In the genomic region with DNA sequence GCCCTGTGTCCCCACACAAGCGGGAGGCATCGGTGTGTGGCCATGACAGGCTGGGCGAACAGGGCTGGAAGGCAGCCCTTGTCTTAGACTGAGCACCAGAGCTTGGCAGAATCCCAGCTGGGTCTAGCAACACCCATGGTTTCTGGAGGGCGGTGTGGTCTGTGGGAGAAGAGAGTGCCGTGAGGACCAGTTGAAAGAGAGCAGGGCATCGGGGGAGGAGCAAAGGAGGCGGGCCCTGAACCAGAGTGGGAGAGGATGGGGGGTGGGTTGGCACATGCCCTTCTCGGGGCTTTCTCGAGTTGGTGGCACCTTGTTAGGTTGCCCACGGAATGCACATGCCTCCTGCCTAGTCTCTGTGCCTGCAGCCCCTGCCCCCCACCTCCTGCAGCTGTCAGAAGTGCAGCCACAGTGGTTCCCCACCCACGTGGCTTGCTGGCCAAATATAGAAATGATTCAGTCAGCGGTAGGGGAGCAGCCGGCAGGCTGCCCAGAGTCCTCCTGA, we compare ENCODE assay signal across 8 mouse cellular contexts. TPM values are rescaled to one million over a fixed set of nuclear protein-coding genes. Genes with fewer than 3 reads are reported as not detected.
DNase-seq lines count a peak whose midpoint lies in the region; ATAC-seq and TF ChIP-seq lines count a peak whose summit lies in the region.

A gene (minus strand): TSS at position 159 of the 502 bp plus-strand sequence.

- no peaks in the 10 kb centered on the region for H3K27me3 ChIP-seq in neural tube, embryonic 13.5 days
- no peaks in the 10 kb centered on the region for H3K27me3 ChIP-seq in intestine, embryonic 14.5 days (replicated peaks; ENCODE audit: control insufficient read depth, insufficient read depth, low read length)
- no peaks in the 10 kb centered on the region for H3K27me3 ChIP-seq in lung, embryonic 15.5 days

- no peak within 1 kb of the TSS for H3K27ac ChIP-seq in neural tube, embryonic 13.5 days (replicated peaks)
- peak within 1 kb of the TSS; percentile 81 for H3K27ac ChIP-seq in gastrocnemius, adult 2 months
- no peak within 1 kb of the TSS for H3K27ac ChIP-seq in intestine, embryonic 14.5 days (ENCODE audit: low read depth)
- peak within 1 kb of the TSS; percentile 30; the same call in 1 of the 2 replicates for H3K27ac ChIP-seq in lung, embryonic 15.5 days

- no peak within 1 kb of the TSS for H3K9ac ChIP-seq in neural tube, embryonic 13.5 days
- no peak within 1 kb of the TSS for H3K9ac ChIP-seq in intestine, embryonic 14.5 days (ENCODE audit: low read length)
- H3K9ac ChIP-seq in lung, embryonic 15.5 days = no peak within 1 kb of the TSS; the same call in 1 of the 2 replicates

- intact Hi-C loops in gastrocnemius, adult 2 months (cut with DNase I) = loop anchor here (1.0 to 5.0 kb wide), 3 partner anchors 182 to 271 kb away; no protein-coding TSS in a partner anchor

- H3K9me3 ChIP-seq in neural tube, embryonic 13.5 days = no peaks in the 10 kb centered on the region
- no peaks in the 10 kb centered on the region for H3K9me3 ChIP-seq in intestine, embryonic 14.5 days (ENCODE audit: control insufficient read depth, low read length)
- no peaks in the 10 kb centered on the region for H3K9me3 ChIP-seq in lung, embryonic 15.5 days

- no peaks in the 10 kb centered on the region for H3K36me3 ChIP-seq in neural tube, embryonic 13.5 days
- H3K36me3 ChIP-seq in intestine, embryonic 14.5 days (ENCODE audit: control insufficient read depth, insufficient read depth, low read length) = no peaks in the 10 kb centered on the region
- H3K36me3 ChIP-seq in lung, embryonic 15.5 days = no peaks in the 10 kb centered on the region

- H3K4me2 ChIP-seq in neural tube, embryonic 13.5 days = no peak within 1 kb of the TSS
- H3K4me2 ChIP-seq in intestine, embryonic 14.5 days (ENCODE audit: low read length) = peak within 1 kb of the TSS; percentile 13; the same call in 1 of the 2 replicates
- H3K4me2 ChIP-seq in lung, embryonic 15.5 days = peak within 1 kb of the TSS; percentile 42

- H3K4me3 ChIP-seq in neural tube, embryonic 13.5 days = no peak within 1 kb of the TSS
- H3K4me3 ChIP-seq in gastrocnemius, adult 2 months = peak within 1 kb of the TSS; percentile 60
- no peak within 1 kb of the TSS for H3K4me3 ChIP-seq in intestine, embryonic 14.5 days (ENCODE audit: low read depth, low read length)
- H3K4me3 ChIP-seq in lung, embryonic 15.5 days = no peak within 1 kb of the TSS

- 0 out of 2 replicates have a peak, but pooled peaks have one; percentile 17 for ATAC-seq in neural tube, embryonic 13.5 days (ENCODE audit: low read depth)
- peak; percentile 41; the same call in 1 of the 2 replicates for ATAC-seq in cerebellum, adult (ENCODE audit: insufficient number of reproducible peaks, low FRiP score, low TSS enrichment)
- peak; percentile 45; the same call in 1 of the 2 replicates for ATAC-seq in intestine, embryonic 14.5 days (replicated peaks; ENCODE audit: low FRiP score, low TSS enrichment, low read depth)
- peak; percentile 53 for ATAC-seq in lung, embryonic 15.5 days (ENCODE audit: borderline replicate concordance, extremely low read depth, low FRiP score, low TSS enrichment)

- 61% methylated on average over 13 of the region's 13 CpGs for WGBS in neural tube, embryonic 13.5 days
- 47% methylated on average over 13 of the region's 13 CpGs for WGBS in intestine, embryonic 14.5 days
- 28% methylated on average over 13 of the region's 13 CpGs for WGBS in lung, embryonic 15.5 days

- TF ChIP-seq CTCF in gastrocnemius, adult 2 months (IDR thresholded peaks at IDR 0.05) = no peak

- no peak for DNase-seq in neural tube, embryonic 10.5 days (ENCODE audit: extremely low spot score, low spot score)
- peak; percentile 82 for DNase-seq in gastrocnemius, adult 2 months
- no peak for DNase-seq in intestine, embryonic 14.5 days (ENCODE audit: low spot score)
- DNase-seq in right cerebral cortex, postnatal 4 days = peak; percentile 64
- no peak for DNase-seq in liver

- H3K4me1 ChIP-seq in neural tube, embryonic 13.5 days (replicated peaks) = peaks cover 13% of the 10 kb centered on the region
- H3K4me1 ChIP-seq in intestine, embryonic 14.5 days (replicated peaks; ENCODE audit: control insufficient read depth, insufficient read depth, low read length) = peaks cover 13% of the 10 kb centered on the region; the same call in 1 of the 2 replicates
- peaks cover 11% of the 10 kb centered on the region for H3K4me1 ChIP-seq in lung, embryonic 15.5 days

RNA-seq across cellular contexts. Expression of the gene that starts here (rescaled TPM):
- 10.9 and 11.7 TPM in 2 replicates for polyA plus RNA-seq in neural tube, embryonic 13.5 days (2015; fragmentation: Nextera tagmentation; extraction: Ambion mirVana)
- under 1 TPM; 0.42 to 0.46 TPM for total RNA-seq in gastrocnemius, adult 2 months (2021)
- polyA plus RNA-seq in intestine, embryonic 14.5 days (2014; fragmentation: Nextera tagmentation; extraction: Ambion mirVana) = 4.3 and 4.5 TPM in 2 replicates
- polyA plus RNA-seq in lung, embryonic 15.5 days (2015; fragmentation: Nextera tagmentation; extraction: Ambion mirVana) = 3.0 and 3.1 TPM in 2 replicates

Comparison
In these comparisons a context has a peak if more than half of its experiments do, and no peak if none do; other contexts are left out.
1. Peak in DNase-seq, H3K4me3 ChIP-seq and H3K27ac ChIP-seq in gastrocnemius, adult 2 months; RNA of the gene not detected or under 1 TPM.